Mouse (Mus musculus): Measurements from ENCODE around the gene Gm156. TPM values are rescaled to one million over a fixed set of nuclear protein-coding genes. Genes with fewer than 3 reads are reported as not detected.

Gene Gm156
- polyA plus RNA-seq, 1 experiment, result not detected

DNA sequence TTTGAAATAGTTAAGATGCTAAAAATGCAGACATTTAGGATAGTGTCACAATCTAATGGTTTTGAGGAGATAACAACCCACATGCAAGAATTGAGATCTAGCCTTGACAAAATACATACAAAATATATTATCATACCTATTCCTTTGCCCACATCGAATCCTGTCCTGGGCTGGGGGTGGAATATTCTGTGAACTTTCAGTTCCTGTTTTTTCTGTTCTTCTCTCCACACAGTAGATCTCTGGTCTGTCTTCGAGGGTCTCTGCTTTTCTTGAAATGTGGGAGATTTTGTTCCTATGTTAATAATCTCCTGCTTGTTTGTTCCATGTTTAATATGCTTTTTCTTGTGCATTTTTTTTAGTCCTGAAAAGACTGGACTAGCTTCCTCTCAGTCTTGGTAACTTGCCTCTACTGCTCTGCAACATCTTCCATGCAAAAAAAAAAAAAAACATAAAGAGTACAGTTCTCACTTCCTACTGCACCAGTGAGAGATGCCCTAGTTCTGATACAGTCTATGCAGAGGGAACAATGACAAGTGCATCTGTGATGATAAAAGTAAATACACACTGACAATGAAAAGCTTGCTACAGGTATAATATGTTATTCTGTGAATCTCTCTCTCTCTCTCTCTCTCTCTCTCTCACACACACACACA is 43.9 kb downstream of the Gm156 start, which contains the start of gene Klri2:
TSS of gene Klri2 (minus strand) at position 416 of the 653 bp plus-strand sequence.
- Histone ChIP-seq H3K4me3 (ENCODE audit: extremely low read depth, insufficient read depth, insufficient read length) (no peak within 1 kb of the TSS), H3K36me3 (ENCODE audit: control insufficient read depth, insufficient read depth, low read length) (no peaks in the 10 kb centered on the region), H3K27me3 (ENCODE audit: control insufficient read depth, insufficient read depth, low read length) (no peaks in the 10 kb centered on the region), H3K4me1 (ENCODE audit: control insufficient read depth, insufficient read depth, insufficient read length) (no peaks in the 10 kb centered on the region), H3K27ac (ENCODE audit: insufficient read depth, low read length) (no peak within 1 kb of the TSS)
- no peak for DNase-seq (ENCODE audit: low read depth in 1 of 2, low spot score in 2 of 2)
- WGBS, result 3% methylated on average over 2 of the region's 2 CpGs
- TF ChIP-seq POLR2A (IDR thresholded peaks at IDR 0.05; ENCODE audit: low read depth, low read length) (no peak), CTCF (IDR thresholded peaks at IDR 0.05; ENCODE audit: extremely low read depth, insufficient read depth, insufficient read length, insufficient replicate concordance) (no peak)

DNA sequence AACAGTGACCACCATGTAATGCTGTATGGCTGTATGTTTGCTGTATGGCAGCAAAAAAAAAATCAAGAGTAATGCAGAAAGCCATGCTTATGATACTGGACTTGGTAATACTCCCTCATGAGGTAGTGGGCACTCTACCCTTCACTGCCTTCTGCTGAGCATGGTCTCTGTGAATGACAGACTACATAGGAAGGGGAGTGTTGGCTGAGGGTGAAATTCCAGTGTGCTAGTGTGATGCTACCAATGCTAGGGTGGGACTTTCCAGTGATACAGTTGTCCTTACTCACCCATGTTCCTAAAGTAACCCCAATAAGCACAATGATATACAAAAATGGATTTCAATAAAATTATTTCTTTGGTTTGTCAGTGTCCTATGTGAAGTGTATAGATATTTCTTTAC is 47.7 kb downstream of the Gm156 start:
- H3K27ac ChIP-seq (ENCODE audit: insufficient read depth, low read length), result no peak overlapping the region; the same call in 1 of the 2 replicates
- no peak overlapping the region for H3K4me3 ChIP-seq (ENCODE audit: extremely low read depth, insufficient read depth, insufficient read length)
- H3K36me3 ChIP-seq (ENCODE audit: control insufficient read depth, insufficient read depth, low read length), result no peaks in the 10 kb centered on the region
- no peak for TF ChIP-seq POLR2A (IDR thresholded peaks at IDR 0.05; ENCODE audit: low read depth, low read length)
- no peak for TF ChIP-seq CTCF (IDR thresholded peaks at IDR 0.05; ENCODE audit: extremely low read depth, insufficient read depth, insufficient read length, insufficient replicate concordance)
- no peaks in the 10 kb centered on the region for H3K27me3 ChIP-seq (ENCODE audit: control insufficient read depth, insufficient read depth, low read length)
- no peak for DNase-seq (ENCODE audit: low read depth in 1 of 2, low spot score in 2 of 2)
- no peaks in the 10 kb centered on the region for H3K4me1 ChIP-seq (ENCODE audit: control insufficient read depth, insufficient read depth, insufficient read length)

DNA sequence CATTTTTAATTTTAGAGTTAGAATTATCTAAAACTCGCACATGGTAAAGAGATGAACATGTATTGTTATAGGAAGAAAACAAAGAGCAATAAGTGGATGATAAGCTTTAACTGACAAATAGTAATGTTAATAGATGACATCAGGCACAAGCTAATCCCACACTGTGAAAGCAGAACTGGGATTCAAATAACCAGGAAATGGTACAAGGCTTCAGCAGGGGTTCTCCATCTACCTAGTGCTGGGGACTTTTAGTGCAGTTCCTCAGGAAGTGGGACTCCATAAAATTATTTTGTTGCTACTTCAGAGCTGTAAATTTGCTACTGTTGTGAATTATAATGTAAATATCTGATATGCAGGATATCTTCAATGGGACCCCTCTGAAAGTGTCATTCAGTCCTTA is 56.8 kb downstream of the Gm156 start:
- TF ChIP-seq POLR2A (IDR thresholded peaks at IDR 0.05; ENCODE audit: low read depth, low read length) (no peak), CTCF (IDR thresholded peaks at IDR 0.05; ENCODE audit: extremely low read depth, insufficient read depth, insufficient read length, insufficient replicate concordance) (no peak)
- H3K27ac ChIP-seq (ENCODE audit: insufficient read depth, low read length), result no peak overlapping the region
- WGBS, result 93% methylated on average over 1 of the region's 1 CpGs

DNA sequence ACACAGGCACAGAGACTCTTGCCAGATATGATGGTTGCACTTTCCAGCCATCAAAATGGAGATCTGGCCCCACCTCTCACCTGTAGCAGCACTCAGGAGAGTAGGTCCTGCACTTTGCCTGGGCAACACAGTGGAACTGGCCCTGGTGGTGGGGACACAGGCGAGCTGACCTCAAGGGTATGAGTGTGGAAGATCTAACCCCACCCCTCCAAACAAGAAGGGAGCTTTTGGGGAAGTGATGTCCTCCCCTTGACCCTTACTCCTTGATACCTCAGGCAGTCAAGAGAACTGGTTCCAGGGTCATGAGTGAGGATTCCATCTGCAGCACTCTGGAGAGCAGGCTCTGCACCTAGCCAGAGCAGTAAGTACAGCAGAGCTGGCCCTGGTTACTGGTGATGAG is 62.7 kb downstream of the Gm156 start:
- TF ChIP-seq POLR2A (IDR thresholded peaks at IDR 0.05; ENCODE audit: low read depth, low read length) (no peak), CTCF (IDR thresholded peaks at IDR 0.05; ENCODE audit: extremely low read depth, insufficient read depth, insufficient read length, insufficient replicate concordance) (no peak)
- H3K27me3 ChIP-seq (ENCODE audit: control insufficient read depth, insufficient read depth, low read length), result no peaks in the 10 kb centered on the region
- no peak for DNase-seq (ENCODE audit: low read depth in 1 of 2, low spot score in 2 of 2)
- WGBS, result 82% methylated on average over 1 of the region's 1 CpGs
- H3K36me3 ChIP-seq (ENCODE audit: control insufficient read depth, insufficient read depth, low read length), result no peaks in the 10 kb centered on the region
- no peaks in the 10 kb centered on the region for H3K4me1 ChIP-seq (ENCODE audit: control insufficient read depth, insufficient read depth, insufficient read length)
- H3K27ac ChIP-seq (ENCODE audit: insufficient read depth, low read length), result no peak overlapping the region
- no peak overlapping the region for H3K4me3 ChIP-seq (ENCODE audit: extremely low read depth, insufficient read depth, insufficient read length)

More for the DNA sequence above, 56.8 kb downstream of the Gm156 start:
- Histone ChIP-seq H3K27me3 (ENCODE audit: control insufficient read depth, insufficient read depth, low read length) (no peaks in the 10 kb centered on the region), H3K4me3 (ENCODE audit: extremely low read depth, insufficient read depth, insufficient read length) (no peak overlapping the region), H3K36me3 (ENCODE audit: control insufficient read depth, insufficient read depth, low read length) (no peaks in the 10 kb centered on the region), H3K4me1 (ENCODE audit: control insufficient read depth, insufficient read depth, insufficient read length) (no peaks in the 10 kb centered on the region)
- no peak for DNase-seq (ENCODE audit: low read depth in 1 of 2, low spot score in 2 of 2)

DNA sequence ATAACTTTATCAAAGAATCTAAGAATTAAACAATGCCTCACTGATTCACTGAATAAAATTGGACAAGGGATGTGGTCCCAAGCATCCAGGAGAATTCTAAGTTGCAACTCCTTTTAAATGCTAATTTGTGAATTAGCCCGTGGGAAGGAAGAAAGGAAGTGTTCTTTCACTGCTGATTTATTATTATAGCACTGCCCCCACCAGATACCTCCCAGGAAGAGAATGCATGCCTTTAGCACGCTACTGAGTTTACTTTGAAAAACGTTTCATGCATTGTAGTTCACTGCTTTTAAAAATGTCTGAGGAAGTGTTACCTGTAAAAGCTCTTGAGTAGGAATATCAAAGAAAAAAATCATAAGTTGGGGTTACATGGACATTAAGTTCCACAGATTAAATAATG is 63.6 kb downstream of the Gm156 start:
- no peaks in the 10 kb centered on the region for H3K36me3 ChIP-seq (ENCODE audit: control insufficient read depth, insufficient read depth, low read length)
- DNase-seq (ENCODE audit: low read depth in 1 of 2, low spot score in 2 of 2), result no peak
- 20% methylated on average over 3 of the region's 3 CpGs for WGBS

DNA sequence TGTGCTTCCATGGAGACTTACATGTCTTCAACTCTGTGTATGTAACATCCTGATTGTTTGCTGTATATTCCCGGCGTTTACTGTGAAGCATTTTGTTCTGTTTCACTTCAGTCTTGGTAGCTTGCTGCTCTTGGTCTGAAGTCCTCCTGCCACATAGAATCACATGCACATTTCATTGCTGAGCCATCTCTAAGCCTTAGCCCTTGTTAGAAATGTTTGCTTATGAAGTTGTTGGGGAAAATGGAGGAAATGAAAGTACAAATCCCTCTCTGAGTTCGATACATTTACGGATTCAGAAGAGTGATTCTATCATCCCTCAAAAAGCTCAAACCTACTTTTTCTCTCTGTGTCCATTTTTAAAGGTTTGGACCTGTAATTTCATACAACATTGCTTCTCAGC is 67.0 kb downstream of the Gm156 start, which contains the start of gene Klri1:
TSS of gene Klri1 (minus strand) at position 101 of the 400 bp plus-strand sequence.
- Histone ChIP-seq H3K36me3 (ENCODE audit: control insufficient read depth, insufficient read depth, low read length) (no peaks in the 10 kb centered on the region), H3K27me3 (ENCODE audit: control insufficient read depth, insufficient read depth, low read length) (no peaks in the 10 kb centered on the region), H3K4me1 (ENCODE audit: control insufficient read depth, insufficient read depth, insufficient read length) (no peaks in the 10 kb centered on the region), H3K4me3 (ENCODE audit: extremely low read depth, insufficient read depth, insufficient read length) (no peak within 1 kb of the TSS), H3K27ac (ENCODE audit: insufficient read depth, low read length) (no peak within 1 kb of the TSS)
- TF ChIP-seq CTCF (IDR thresholded peaks at IDR 0.05; ENCODE audit: extremely low read depth, insufficient read depth, insufficient read length, insufficient replicate concordance), result no peak
- TF ChIP-seq POLR2A (IDR thresholded peaks at IDR 0.05; ENCODE audit: low read depth, low read length), result no peak
- no peak for DNase-seq (ENCODE audit: low read depth in 1 of 2, low spot score in 2 of 2)
- WGBS, result 82% methylated on average over 4 of the region's 4 CpGs

More for the DNA sequence above, 63.6 kb downstream of the Gm156 start:
- TF ChIP-seq CTCF (IDR thresholded peaks at IDR 0.05; ENCODE audit: extremely low read depth, insufficient read depth, insufficient read length, insufficient replicate concordance) (no peak), POLR2A (IDR thresholded peaks at IDR 0.05; ENCODE audit: low read depth, low read length) (no peak)
- Histone ChIP-seq H3K4me1 (ENCODE audit: control insufficient read depth, insufficient read depth, insufficient read length) (no peaks in the 10 kb centered on the region), H3K27me3 (ENCODE audit: control insufficient read depth, insufficient read depth, low read length) (no peaks in the 10 kb centered on the region), H3K4me3 (ENCODE audit: extremely low read depth, insufficient read depth, insufficient read length) (no peak overlapping the region), H3K27ac (ENCODE audit: insufficient read depth, low read length) (no peak overlapping the region)

Other genes starting within 250 kb of the Gm156 start
- 1.6 and 2.6 TPM in 2 replicates for gene Klre1, start 206.4 kb downstream of the Gm156 start, polyA plus RNA-seq (2012; rRNA removed)
- 1.2 and 2.5 TPM in 2 replicates for gene Klrd1, start 192.5 kb downstream of the Gm156 start, polyA plus RNA-seq (2012; rRNA removed)
- 1.1 and 2.1 TPM in 2 replicates for gene Klrk1, start 160.4 kb downstream of the Gm156 start, polyA plus RNA-seq (2012; rRNA removed)
- gene Klrc3, start 140.9 kb downstream of the Gm156 start, polyA plus RNA-seq (2012; rRNA removed), result 0.63 and 1.6 TPM in 2 replicates
- gene Klrc2, start 123.6 kb downstream of the Gm156 start, polyA plus RNA-seq (2012; rRNA removed), result 0.74 and 0.88 TPM in 2 replicates
- gene Klrc1, start 105.3 kb downstream of the Gm156 start, polyA plus RNA-seq (2012; rRNA removed), result 1.7 and 2.9 TPM in 2 replicates
- gene Klri1, start 67.1 kb downstream of the Gm156 start, polyA plus RNA-seq (2012; rRNA removed), result 0.53 and 0.74 TPM in 2 replicates
- gene Klri2, start 43.8 kb downstream of the Gm156 start, polyA plus RNA-seq (2012; rRNA removed), result 0.40 and 0.83 TPM in 2 replicates
- not detected in 2 replicates for gene Gm17631, start 78.4 kb upstream of the Gm156 start, polyA plus RNA-seq (2012; rRNA removed)
- gene Klra17, start 92.4 kb upstream of the Gm156 start, polyA plus RNA-seq (2012; rRNA removed), result 0.26 and 0.52 TPM in 2 replicates
- gene Klra5, start 133.4 kb upstream of the Gm156 start, polyA plus RNA-seq (2012; rRNA removed), result not detected in 2 replicates
- not detected in 2 replicates for gene Klra6, start 242.7 kb upstream of the Gm156 start, polyA plus RNA-seq (2012; rRNA removed)